Mouse (Mus musculus) brain, embryonic 18.5 days (tissue): Measurements from ENCODE around the gene Slc38a1.
"Not testable (repeated sequence)": the region's sequence is repeated elsewhere in the genome, so short reads cannot be mapped to it uniquely, and the experiment has no call there.

Source experiments
- DNase-seq: peaks from one replicate; pipeline ENCODE4 v3.0.0-alpha.2; 2012; ENCODE audit warnings: low read depth, low spot score

Gene Slc38a1

DNA sequence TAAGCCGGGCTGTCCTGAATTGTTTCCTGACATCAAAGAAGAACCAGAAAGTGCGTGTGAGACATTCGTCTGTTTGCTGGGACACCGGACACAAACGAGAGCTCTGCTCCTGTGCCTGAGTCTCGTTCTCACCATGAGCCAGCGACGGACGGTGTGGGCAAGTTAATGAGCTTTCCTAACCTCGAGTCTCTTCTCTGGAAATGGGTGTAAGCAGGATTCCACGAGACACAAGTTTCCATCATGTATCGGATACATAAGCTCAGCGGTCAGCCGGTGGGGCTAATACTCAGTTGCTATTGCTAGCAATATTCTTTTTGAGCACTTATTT, 15.5 kb upstream of the Slc38a1 start:
- DNase-seq, result no peak

DNA sequence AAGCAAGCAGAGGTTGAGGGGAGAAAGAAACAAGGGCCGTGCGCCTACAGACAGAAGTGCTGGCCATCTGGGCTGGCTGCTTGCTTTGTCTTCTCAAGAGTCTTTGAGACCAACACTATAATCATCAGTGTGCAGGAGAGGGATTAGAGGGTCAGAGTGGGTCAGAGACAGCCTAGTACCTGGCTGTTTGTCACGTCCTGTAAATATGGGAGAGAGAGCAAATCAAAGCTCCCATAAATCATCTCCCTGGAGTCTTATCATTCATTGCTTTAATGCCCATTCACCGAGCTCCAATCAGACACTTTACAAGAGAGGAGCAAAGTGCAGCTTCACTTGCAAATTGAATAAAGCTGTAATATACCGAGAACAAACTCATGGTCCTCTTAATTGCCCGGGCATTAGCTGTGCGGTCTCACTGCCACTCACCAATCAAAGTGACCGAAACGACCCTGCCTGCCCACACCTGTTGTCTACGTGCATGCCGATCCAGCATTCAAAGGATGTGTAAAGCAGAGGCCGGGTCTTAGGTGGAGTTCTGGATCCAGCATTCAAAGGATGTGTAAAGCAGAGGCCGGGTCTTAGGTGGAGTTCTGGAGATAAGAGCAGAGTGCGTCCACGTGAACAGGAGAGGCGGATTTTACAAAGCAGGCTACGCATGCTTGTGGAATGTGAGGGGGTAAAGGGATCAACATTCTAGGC, 15.0 kb upstream of the Slc38a1 start:
- DNase-seq, result no peak

GRCm38 (mm10) chr15:96655514-96655913, 12.8 kb upstream of the Slc38a1 start:
- no peak for DNase-seq

DNA sequence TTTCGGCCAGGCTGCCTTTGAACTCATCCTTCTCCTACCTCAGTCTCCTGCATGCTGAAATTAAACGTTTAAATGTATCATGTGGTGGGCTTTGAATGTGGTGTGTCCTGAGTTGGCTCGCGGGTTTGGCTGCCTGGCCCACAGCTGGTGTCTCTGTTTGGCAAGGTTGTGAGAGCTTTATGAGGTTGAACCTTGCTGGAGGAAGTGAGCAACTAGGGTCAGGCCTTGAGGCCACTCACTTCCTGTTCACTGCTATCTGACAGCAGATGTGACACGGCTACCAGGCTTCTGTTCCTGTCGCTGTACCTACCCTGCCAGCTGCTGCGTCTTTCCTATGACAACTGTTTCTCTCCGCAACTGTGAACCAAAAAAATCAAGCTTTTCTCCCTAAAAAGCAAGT, 12.0 kb upstream of the Slc38a1 start:
- no peak for DNase-seq

DNA sequence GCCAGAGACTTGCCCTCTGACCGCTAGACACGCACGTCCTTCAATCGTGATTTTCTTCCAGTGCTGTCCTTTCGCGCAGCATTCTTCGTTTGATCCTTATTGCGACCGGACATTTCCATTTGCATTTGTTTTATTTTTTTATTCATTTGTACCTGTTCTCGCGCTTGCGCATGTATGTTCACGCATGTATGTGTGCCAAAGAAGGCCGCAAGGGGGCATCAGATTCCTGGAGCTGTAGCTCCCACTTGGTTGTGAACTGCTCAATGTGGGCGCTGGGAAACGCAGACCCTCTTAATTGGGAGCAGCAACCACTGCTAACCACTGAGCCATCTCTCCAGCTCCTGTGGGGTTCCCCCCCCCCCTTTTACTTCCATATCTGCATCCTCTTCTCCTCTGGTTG, 10.3 kb upstream of the Slc38a1 start:
- no peak for DNase-seq

- peak; percentile 28 for DNase-seq
Observed at GRCm38 (mm10) chr15:96652531-96652930, 9.8 kb upstream of the Slc38a1 start.

GRCm38 (mm10) chr15:96647376-96647775, 4.7 kb upstream of the Slc38a1 start:
- DNase-seq, result no peak

- peak; percentile 26 for DNase-seq
Observed at GRCm38 (mm10) chr15:96641821-96642435, 785 bp downstream of the Slc38a1 start.

DNA sequence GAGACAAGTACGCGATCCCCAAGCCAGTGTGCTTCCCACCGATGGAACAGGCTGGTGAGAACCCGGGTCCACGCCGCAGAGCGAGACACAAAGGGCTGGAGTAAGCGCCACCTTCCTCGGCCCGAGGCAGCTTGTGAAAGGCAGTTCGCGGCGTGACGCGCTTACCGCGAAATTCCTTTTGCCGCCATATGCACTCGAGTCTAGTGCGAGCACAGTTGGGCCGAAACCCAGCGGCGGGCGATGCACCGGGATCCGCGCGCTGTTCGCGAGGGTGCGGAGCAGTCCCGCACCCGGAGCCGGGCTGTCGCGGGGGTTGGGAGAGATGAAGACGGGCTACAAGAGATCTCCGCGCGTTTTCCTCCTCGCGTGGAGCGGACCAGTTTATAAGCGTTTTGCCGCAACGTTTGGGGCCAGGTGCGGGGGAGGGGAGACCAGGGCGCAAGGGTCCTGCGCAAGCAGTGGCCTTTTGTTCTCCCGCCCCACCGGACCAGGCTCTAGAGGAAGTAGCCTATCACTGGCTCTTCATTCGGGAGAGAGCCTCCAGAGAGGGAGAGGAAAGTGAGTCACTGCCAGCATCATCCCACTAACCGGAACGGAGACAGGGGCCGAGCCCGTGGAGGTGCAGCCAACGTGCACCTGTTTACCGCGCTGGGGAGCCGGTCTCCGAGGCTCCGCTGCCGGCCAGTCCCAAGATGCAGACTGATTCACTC, 1.4 kb downstream of the Slc38a1 start:
- peak; percentile 43 for DNase-seq

GRCm38 (mm10) chr15:96640291-96640985, 2.3 kb downstream of the Slc38a1 start:
- DNase-seq, result peak; percentile 52

GRCm38 (mm10) chr15:96639630-96640029, 3.1 kb downstream of the Slc38a1 start:
- DNase-seq, result no peak

DNA sequence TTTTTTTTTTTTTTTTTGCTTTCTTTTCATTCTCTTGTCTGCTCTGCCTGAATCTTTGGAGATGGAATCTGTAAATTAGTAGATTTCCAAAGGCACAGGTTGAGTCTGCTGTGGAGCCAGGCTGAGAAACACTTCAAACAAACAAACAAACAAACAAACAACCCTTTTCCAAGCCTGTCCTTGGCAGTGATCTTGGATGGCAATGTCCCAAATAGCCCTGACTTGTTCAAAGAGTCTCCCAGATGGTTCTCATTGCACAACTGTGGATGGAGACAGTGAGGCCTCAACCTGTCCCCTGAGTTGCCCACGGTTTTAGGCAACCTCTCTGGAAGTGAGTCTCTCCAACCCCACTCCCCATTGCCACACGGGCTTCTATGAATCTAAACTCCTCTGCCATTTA, 4.1 kb downstream of the Slc38a1 start:
- DNase-seq, result no peak

DNA sequence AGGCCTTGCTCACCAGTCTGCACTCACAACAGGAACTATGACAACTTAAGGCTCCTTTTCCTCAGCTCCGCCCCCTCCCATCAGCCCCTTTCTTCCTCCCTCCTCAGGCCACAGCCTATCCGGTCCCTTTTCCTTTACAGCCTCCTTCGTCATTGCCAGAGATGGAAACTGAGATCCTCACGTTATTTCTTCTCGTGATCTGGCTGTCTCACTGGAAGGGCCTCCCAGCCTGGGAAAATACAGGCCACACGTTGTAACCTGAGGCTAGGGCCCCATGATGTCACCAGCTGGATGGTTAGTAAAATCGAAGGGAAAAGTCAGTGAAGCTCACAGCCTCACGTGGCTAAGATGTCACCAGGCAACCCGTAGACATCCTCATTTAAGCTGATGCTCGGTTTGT, 4.5 kb downstream of the Slc38a1 start:
- DNase-seq, result no peak

DNA sequence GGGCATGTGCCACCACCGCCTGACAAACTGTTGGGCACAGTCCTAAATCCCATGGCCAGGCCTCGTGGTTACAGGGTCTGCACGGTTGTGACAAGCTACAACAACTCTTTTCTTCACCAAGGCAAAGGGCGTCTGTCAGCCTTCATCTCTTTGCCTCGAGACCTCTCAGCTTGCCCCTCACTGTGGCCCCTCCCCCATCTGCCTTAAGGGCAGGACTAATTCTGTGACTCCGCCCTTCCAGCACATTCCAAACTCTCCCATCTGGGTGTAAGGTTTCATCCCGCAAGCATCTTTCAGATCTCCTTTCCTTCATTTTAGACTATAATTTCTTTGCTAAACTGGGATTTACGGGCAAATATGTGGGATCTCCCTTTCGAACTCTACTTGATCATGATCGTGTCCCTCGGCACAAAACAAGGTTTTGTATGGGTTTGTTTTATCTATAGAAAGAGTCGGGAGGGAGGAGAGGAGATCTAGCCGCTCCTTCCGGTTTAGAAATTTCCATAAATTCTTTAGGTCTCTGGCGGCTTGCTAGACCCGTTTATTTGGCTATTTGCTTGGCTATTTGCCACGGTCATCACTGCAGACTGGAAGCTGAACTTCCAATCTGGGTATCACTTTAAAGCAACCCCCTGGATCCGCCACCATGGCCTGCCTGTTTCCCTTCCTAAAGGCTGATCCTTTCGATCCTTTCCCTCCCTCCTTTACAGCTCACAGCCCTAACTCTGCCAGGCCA, 7.9 kb downstream of the Slc38a1 start:
- DNase-seq, result no peak

GRCm38 (mm10) chr15:96632201-96632600, 10.5 kb downstream of the Slc38a1 start:
- DNase-seq, result no peak

DNA sequence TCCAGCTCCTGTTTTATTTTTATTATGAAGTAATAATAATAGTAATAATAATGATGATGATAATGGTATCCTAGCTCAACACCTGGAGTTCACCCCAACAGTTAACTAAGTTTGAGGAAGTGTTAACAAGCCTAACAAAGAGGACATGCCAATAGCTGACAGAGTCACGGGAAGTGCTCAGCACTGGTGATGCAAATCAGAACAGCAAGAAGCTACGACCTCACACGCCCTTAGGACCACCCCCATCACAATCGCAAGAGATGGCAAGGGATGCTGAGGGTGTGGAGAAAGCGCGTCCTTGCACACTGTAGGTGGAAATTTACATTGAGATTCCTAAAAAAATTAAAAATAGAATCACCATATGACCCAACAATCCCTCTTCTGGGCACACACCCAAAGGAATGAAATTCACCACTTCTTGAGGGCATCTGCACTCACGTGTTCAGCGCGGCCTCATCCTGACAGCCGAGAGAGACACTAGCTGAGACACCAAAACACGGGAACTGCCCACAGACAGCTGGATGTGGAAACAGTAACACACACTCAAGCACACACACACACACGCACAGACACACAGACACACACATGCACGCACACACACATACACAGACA, 11.5 kb downstream of the Slc38a1 start:
- no peak for DNase-seq

DNA sequence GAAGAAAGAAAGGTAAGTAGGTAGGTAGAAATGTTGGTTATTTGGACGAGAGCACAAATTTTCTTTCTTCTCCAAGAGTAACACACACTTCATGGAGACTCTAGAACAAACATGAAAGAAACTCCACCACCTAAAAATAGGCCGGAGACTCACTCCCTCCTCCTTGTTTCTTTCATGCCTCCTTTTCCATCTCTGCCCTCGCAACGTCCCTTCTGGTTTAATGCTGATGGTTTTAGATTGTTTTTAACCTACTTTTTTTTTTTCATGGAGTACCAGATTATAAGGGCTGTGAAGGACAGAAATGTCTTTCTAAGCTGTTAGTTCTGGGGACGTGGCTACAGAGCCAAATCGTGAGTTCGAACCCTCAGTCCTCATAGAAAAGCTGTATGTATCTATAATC, 14.5 kb downstream of the Slc38a1 start:
- DNase-seq, result no peak

DNA sequence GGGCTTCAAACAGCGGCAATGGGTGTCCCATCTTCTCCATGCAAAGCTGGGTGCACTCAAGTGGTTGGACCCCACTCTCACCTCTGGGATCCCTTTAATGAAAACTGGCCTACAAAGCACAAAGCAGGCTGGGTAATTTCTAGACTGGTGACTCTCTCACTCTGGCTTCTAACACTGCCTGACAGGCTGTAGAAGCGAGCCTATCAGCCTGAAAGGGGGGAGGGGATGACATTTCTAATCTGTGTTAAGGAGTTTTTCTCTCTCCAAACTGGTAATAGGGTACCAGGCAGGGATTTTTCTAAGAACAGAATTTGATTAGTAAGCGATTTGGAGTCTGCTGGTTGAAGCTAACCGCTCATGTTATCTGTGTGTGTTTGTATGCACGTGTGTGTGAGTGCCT, 15.8 kb downstream of the Slc38a1 start:
- no peak for DNase-seq

GRCm38 (mm10) chr15:96625012-96625411, 17.7 kb downstream of the Slc38a1 start:
- not testable (repeated sequence) for DNase-seq

DNA sequence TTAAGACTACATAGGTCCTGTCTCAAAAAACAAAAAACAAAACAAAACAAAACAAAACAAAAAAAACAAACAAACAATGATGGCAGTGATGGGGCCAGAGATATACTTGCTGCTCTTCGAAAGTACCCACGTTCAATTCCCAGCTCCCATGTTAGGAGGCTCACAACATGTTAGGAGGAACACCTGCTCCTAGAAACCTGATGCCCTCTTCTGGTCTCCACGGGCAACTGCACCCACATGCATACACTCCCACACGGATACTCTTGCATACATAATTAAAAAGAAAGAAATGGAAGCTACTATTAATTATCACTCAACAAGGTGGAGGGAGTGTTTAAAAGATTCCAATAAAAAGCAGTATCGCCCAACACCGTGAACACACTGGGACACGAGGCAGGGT, 20.3 kb downstream of the Slc38a1 start:
- DNase-seq, result no peak

- DNase-seq, result no peak
Observed at GRCm38 (mm10) chr15:96621686-96622085, 21.0 kb downstream of the Slc38a1 start.
